Mouse (Mus musculus) myocyte (in vitro differentiated cells): ENCODE data around the gene Ccnt1.

Experiments
- CEBPB ChIP-seq: IDR thresholded peaks from 2 replicates; pipeline ENCODE4 v1.6.1; 2011; ENCODE audit warnings: mild to moderate bottlenecking, moderate library complexity; ENCODE audit not compliant: poor library complexity, insufficient read depth, severe bottlenecking
- E2F4 ChIP-seq: IDR thresholded peaks from one replicate; pipeline ENCODE4 v1.6.1; 2011; ENCODE audit warnings: mild to moderate bottlenecking, control low read depth, moderate library complexity; ENCODE audit not compliant: insufficient read depth
- MAX ChIP-seq: IDR thresholded peaks from one replicate; pipeline ENCODE4 v1.6.1; 2011; ENCODE audit warnings: low read depth, mild to moderate bottlenecking, control low read depth
- MYOD1 ChIP-seq, 3 experiments: IDR thresholded peaks; one replicate each; pipeline ENCODE4 v1.6.1; 2011; ENCODE audit warnings: control low read depth in 2 of 3, low read depth in 2 of 3, mild to moderate bottlenecking in 2 of 3, moderate library complexity in 1 of 3; ENCODE audit not compliant: insufficient read length in 2 of 3, control insufficient read depth in 1 of 3
- MYOG ChIP-seq, 3 experiments: IDR thresholded peaks; one replicate each; pipeline ENCODE4 v1.6.1; 2011; ENCODE audit warnings: control low read depth in 2 of 3, low read depth in 2 of 3, mild to moderate bottlenecking in 2 of 3; ENCODE audit not compliant: insufficient read length in 2 of 3, control insufficient read depth in 1 of 3, insufficient read depth in 1 of 3
- POLR2A ChIP-seq: IDR thresholded peaks from one replicate; pipeline ENCODE4 v1.6.1; 2011; ENCODE audit warnings: low read depth, mild to moderate bottlenecking, control low read depth, moderate library complexity; ENCODE audit not compliant: insufficient read length
- POLR2AphosphoS2 ChIP-seq: IDR thresholded peaks from one replicate; pipeline ENCODE4 v1.6.1; 2011; ENCODE audit warnings: low read depth, control low read depth; ENCODE audit not compliant: insufficient read length
- REST ChIP-seq: IDR thresholded peaks from one replicate; pipeline ENCODE4 v1.6.1; 2011; ENCODE audit warnings: mild to moderate bottlenecking, control low read depth, moderate library complexity; ENCODE audit not compliant: insufficient read depth, insufficient read length
- USF1 ChIP-seq: IDR thresholded peaks from one replicate; pipeline ENCODE4 v1.6.1; 2011; ENCODE audit warnings: low read depth, mild to moderate bottlenecking, control low read depth, moderate library complexity

GRCm38 (mm10) chr15:98596609-98597008 is 25.9 kb upstream of the Ccnt1 start:
- TF ChIP-seq USF1 (no peak), REST (no peak), E2F4 (no peak), POLR2A (no peak), MAX (no peak), CEBPB (no peak), MYOG (IDR thresholded peaks at IDR 0.05; ENCODE audit: control insufficient read depth in 1 of 3, insufficient read depth in 1 of 3, insufficient read length in 2 of 3, low read depth in 2 of 3) (no peak), MYOD1 (IDR thresholded peaks at IDR 0.05; ENCODE audit: control insufficient read depth in 1 of 3, insufficient read length in 2 of 3, low read depth in 2 of 3) (no peak), POLR2AphosphoS2 (no peak)
